Mouse (Mus musculus) central nervous system, embryonic 11.5 days (tissue): Measurements from ENCODE around the gene Pigyl. TPM values are rescaled to one million over a fixed set of nuclear protein-coding genes. Genes with fewer than 3 reads are reported as not detected.

Source experiments
- polyA plus RNA-seq: library from polyadenylated mRNA; depleted of rRNA; stranded (reverse); fragments of >200 nt; gene quantifications from 2 replicates; pipeline ENCODE4 v1.2.3, GENCODE M21; 2012; rRNA removed

The Pigyl gene
- polyA plus RNA-seq = 49.8 and 79.8 TPM in 2 replicates

DNA sequence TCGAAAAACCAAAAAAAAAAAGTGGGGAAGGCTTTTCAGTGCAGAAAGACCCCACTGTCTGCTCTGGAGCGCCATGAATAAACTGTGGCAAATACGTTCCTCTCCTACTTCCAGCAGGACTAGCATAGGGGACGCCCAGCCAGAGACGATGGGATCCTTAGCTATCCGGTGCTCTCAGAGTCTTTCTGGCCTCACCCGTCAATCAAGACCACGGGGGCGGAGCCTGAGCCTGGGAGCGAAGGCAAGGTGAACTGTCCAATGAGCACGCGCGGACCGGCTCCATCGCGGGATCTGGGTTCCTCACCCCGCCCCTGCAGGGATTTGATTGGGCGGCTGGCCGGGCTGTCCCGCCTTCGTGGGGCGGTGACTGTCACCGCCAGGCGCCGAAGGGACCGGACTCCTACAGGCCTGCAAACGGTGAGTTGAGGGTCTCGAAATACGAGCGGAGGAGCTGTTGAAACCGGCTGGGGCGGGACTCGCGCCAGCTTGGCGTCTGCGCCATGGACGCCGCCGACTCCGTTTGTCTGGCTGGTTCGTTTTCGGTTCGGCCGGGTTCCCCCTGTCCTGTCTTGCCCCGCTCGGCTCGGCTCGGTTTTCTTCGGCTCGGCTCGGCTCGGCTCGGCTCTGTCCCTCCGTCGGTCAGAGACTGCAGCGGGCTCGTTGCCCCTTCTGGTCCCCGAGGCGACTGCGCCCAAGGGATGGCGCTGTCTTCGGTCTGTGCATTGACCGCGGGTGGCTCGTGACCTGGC, at the start of gene Pigyl:
Pigyl (plus strand) TSS at position 350 of the 749 bp plus-strand sequence.

DNA sequence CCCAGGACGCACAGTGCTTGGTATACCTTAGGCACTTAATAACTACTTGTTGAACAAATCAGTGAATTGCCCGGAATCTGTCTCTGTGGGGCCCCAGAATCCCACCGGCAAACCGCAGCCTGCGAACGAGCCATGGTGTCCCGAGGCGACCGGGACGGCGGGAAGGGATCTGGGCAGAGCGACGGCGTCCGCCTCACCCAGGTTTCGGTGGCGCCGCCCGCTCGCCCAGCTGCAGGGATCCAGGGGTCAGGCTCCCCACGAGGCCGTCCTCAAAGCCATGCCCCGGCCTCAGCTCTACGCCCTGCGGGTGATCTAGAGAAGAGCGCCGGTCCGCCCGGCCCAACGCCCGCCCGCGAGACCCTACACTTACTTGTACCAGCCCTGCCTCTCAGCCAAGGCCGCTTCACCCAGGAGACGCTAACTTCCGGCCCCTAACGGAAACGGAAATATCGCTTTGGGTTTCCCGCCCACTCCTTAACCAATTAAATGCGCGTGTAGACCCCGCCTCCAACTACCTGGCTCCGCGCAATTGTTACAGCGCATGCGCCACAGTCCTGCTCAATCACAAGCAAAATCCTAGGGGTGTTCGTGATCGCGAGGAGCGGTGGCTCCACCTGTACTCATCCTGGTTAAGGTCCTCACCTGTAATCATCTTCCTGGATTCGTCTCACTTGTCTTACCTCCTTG, 39.8 kb upstream of the Pigyl start, which contains the start of gene Elof1:
Elof1 (minus strand) TSS at position 433 of the 687 bp plus-strand sequence.

DNA sequence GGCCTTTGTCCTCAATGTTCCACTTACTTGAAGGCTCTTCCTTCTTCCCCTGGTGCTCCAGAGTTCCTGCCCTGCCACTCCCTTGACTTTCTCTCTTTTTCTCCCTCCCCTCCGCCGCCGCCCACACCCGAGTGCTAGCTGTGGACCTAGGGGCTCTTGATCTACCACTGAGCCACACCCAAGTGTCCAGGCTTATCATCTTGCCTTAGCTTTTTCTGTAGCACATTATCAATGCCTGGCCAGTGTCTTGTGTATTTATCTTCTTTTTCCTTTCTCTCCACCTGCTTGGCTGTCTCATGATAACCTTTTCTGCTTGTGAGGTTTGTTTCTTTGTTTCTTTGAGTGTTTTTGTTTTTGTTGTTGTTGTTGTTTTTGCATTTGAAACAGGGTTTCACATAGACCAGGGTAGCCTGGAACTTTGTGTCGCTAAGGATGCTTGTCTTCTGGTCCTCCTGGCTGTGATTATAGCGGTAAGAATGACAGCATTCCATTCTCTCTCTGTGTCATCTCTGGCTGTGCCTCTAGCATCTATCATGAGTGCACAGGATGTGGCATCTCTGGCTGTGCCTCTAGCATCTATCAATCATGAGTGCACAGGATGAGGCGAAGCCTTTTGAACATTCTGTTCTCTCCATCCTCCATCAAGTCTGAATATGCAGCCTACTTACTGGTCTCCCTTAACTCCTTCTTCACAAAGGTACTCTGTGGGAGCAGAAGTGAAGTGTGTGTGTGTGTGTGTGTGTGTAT, 20.8 kb upstream of the Pigyl start, which contains the start of gene Acp5:
Acp5 (minus strand) TSS at position 68 of the 747 bp plus-strand sequence.

DNA sequence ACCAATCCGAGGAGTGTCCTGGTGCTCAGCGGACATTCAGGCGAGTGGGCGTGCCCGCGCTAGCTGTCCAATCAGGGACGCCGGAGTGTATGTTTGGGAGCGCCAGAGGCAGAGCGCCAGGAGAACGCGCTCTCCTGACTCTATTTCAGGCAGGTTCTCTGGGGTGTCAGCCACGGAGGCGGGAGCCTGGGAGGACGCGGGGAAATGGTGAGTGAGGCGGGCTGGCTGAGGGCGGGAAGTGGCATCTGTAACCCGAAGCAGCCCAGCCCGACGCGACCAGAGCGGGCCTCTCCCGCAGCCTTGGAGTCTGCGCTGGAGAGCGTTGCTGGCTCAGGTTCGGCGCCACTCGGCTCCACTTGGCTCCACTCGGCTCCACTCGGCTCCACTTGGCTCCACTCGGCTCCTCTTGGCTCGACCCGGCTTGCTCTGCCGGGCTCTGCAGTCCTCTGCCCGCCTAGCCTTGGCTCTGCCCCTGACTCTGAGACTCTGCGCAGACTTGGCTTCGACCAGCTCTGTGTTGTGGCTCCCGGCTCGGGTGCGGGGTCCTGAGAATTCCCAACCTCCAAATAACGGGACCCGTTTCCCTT, 31.5 kb downstream of the Pigyl start, which contains the start of gene Zfp872:
Zfp872 (plus strand) TSS at position 66 of the 587 bp plus-strand sequence.

Other genes with a start within 250 kb of the Pigyl start
- 7.1 and 10.0 TPM in 2 replicates for gene Rab3d, start 238.7 kb upstream of the Pigyl start, polyA plus RNA-seq
- 7.9 and 8.4 TPM in 2 replicates for gene Ccdc159, start 229.4 kb upstream of the Pigyl start, polyA plus RNA-seq
- gene Tmem205, start 229.3 kb upstream of the Pigyl start, polyA plus RNA-seq = 23.9 and 26.4 TPM in 2 replicates
- gene Plppr2, start 219.8 kb upstream of the Pigyl start, polyA plus RNA-seq = 30.6 and 36.7 TPM in 2 replicates
- 7.4 and 7.8 TPM in 2 replicates for gene Swsap1, start 201.1 kb upstream of the Pigyl start, polyA plus RNA-seq
- 12.4 and 18.9 TPM in 2 replicates for gene Epor, start 193.3 kb upstream of the Pigyl start, polyA plus RNA-seq
- 3.3 and 3.4 TPM in 2 replicates for gene Rgl3, start 167.4 kb upstream of the Pigyl start, polyA plus RNA-seq
- 4.8 and 7.3 TPM in 2 replicates for gene Ccdc151, start 154.2 kb upstream of the Pigyl start, polyA plus RNA-seq
- gene Prkcsh, start 154.0 kb upstream of the Pigyl start, polyA plus RNA-seq = 109 and 149 TPM in 2 replicates
- gene Elavl3, start 104.8 kb upstream of the Pigyl start, polyA plus RNA-seq = 84.7 and 86.4 TPM in 2 replicates
- gene Gm49318, start 85.6 kb upstream of the Pigyl start, polyA plus RNA-seq = 0.08 and 0.12 TPM in 2 replicates
- gene Zfp653, start 85.5 kb upstream of the Pigyl start, polyA plus RNA-seq = 35.9 and 38.7 TPM in 2 replicates
- 19.9 and 30.4 TPM in 2 replicates for gene Ecsit, start 71.4 kb upstream of the Pigyl start, polyA plus RNA-seq
- 5.0 and 11.5 TPM in 2 replicates for gene Cnn1, start 57.6 kb upstream of the Pigyl start, polyA plus RNA-seq
- gene Elof1, start 39.7 kb upstream of the Pigyl start, polyA plus RNA-seq = 142 and 147 TPM in 2 replicates
- gene Acp5, start 21.1 kb upstream of the Pigyl start, polyA plus RNA-seq = 27.3 and 32.4 TPM in 2 replicates
- 0.12 and 0.17 TPM in 2 replicates for gene Zfp872, start 31.2 kb downstream of the Pigyl start, polyA plus RNA-seq
- gene Zfp809, start 68.9 kb downstream of the Pigyl start, polyA plus RNA-seq = 10.3 and 12.2 TPM in 2 replicates
- gene Zfp599, start 103.0 kb downstream of the Pigyl start, polyA plus RNA-seq = 2.6 and 3.8 TPM in 2 replicates
- 37.2 and 44.6 TPM in 2 replicates for gene Zfp810, start 150.8 kb downstream of the Pigyl start, polyA plus RNA-seq
- 34.2 and 39.0 TPM in 2 replicates for gene Anln, start 232.3 kb downstream of the Pigyl start, polyA plus RNA-seq